In genomic region chr2:125858521-125859280, GRCm38 (mm10) we compare ENCODE assay signal across 7 mouse cellular contexts. TPM values are rescaled to one million over a fixed set of nuclear protein-coding genes. Genes with fewer than 3 reads are reported as not detected.
DNase-seq lines count a peak whose midpoint lies in the region; ATAC-seq lines count a peak whose summit lies in the region.

Galk2 (plus strand) TSS chr2:125859109.
Cops2 (minus strand) TSS chr2:125859139.

- H3K9ac ChIP-seq in intestine, embryonic 16.5 days (ENCODE audit: low read depth, low read length): peak within 1 kb of the TSS; percentile 99
- H3K9ac ChIP-seq in midbrain, embryonic 11.5 days (ENCODE audit: low read length): peak within 1 kb of the TSS; percentile 84

- H3K4me3 ChIP-seq in intestine, embryonic 16.5 days (ENCODE audit: low read length): peak within 1 kb of the TSS; percentile 99
- H3K4me3 ChIP-seq in midbrain, embryonic 11.5 days (ENCODE audit: low read depth, low read length): peak within 1 kb of the TSS; percentile 97

- H3K4me2 ChIP-seq in intestine, embryonic 16.5 days (ENCODE audit: low read depth, low read length): peak within 1 kb of the TSS; percentile 68
- peak within 1 kb of the TSS; percentile 61 for H3K4me2 ChIP-seq in midbrain, embryonic 11.5 days

- H3K27ac ChIP-seq in intestine, embryonic 16.5 days (ENCODE audit: low read length): peak within 1 kb of the TSS; percentile 85
- peak within 1 kb of the TSS; percentile 40 for H3K27ac ChIP-seq in midbrain, embryonic 11.5 days (ENCODE audit: low read depth, low read length)

- no peaks in the 10 kb centered on the region for H3K9me3 ChIP-seq in intestine, embryonic 16.5 days (ENCODE audit: control insufficient read depth, low read length)
- no peaks in the 10 kb centered on the region for H3K9me3 ChIP-seq in midbrain, embryonic 11.5 days (ENCODE audit: control insufficient read depth, low read length)

- intact Hi-C loops in left cerebral cortex, postnatal 36 days (cut with DNase I): loop anchor here (1.0 to 10.0 kb wide), 4 partner anchors 76 to 849 kb away; partner anchors contain the start of genes Dtwd1, Fam227b, Secisbp2l and Usp8

- peak; percentile 99 for ATAC-seq in intestine, embryonic 16.5 days
- peak; percentile 99 for ATAC-seq in midbrain, embryonic 11.5 days (ENCODE audit: low FRiP score)

- no peaks in the 10 kb centered on the region for H3K36me3 ChIP-seq in intestine, embryonic 16.5 days (ENCODE audit: control insufficient read depth, insufficient read depth, low read length)
- no peaks in the 10 kb centered on the region for H3K36me3 ChIP-seq in midbrain, embryonic 11.5 days (ENCODE audit: control insufficient read depth, insufficient read depth, low read length)

- H3K4me1 ChIP-seq in intestine, embryonic 16.5 days (ENCODE audit: control insufficient read depth, insufficient read depth, low read length): peaks cover 3% of the 10 kb centered on the region; the same call in 1 of the 2 replicates
- H3K4me1 ChIP-seq in midbrain, embryonic 11.5 days (ENCODE audit: control insufficient read depth, insufficient read depth, low read length): peaks cover 4% of the 10 kb centered on the region; the same call in 1 of the 2 replicates

- DNase-seq in adrenal gland, adult 8-10 months: peak; percentile 95
- peak; percentile 93 for DNase-seq in embryo, embryonic 9.5 days (ENCODE audit: extremely low spot score)
- DNase-seq in gastrocnemius, postnatal 4 days (ENCODE audit: low spot score in 2 of 2): peak; percentile 81 to 92
- DNase-seq in left cerebral cortex, postnatal 36 days (ENCODE audit: low spot score in 2 of 2): peak; percentile 94 to 95
- peak; percentile 99 for DNase-seq in midbrain, embryonic 11.5 days (ENCODE audit: low spot score, missing footprints)
- peak; percentile 92 for DNase-seq in skeletal muscle tissue, adult 2 months (ENCODE audit: low read depth, low spot score)

- H3K27me3 ChIP-seq in intestine, embryonic 16.5 days (replicated peaks; ENCODE audit: control insufficient read depth, insufficient read depth, low read length): no peaks in the 10 kb centered on the region
- H3K27me3 ChIP-seq in midbrain, embryonic 11.5 days (ENCODE audit: control insufficient read depth, insufficient read depth, low read length): no peaks in the 10 kb centered on the region

- WGBS in intestine, embryonic 16.5 days: under 1% methylated on average over 54 of the region's 54 CpGs
- WGBS in midbrain, embryonic 11.5 days: under 1% methylated on average over 49 of the region's 54 CpGs

RNA-seq across cellular contexts. Expression of gene Galk2, which starts in this region (rescaled TPM):
- 100 to 1,000 TPM in 1 of 4 experiments, 10 to 100 TPM in 3; 82.6 to 106 (median 91.1) TPM for total RNA-seq in adrenal gland, adult 8-10 months (2022)
- total RNA-seq in gastrocnemius, postnatal 4 days (2021): 10 to 100 TPM; 15.9 to 16.7 TPM
- 77.4 and 91.1 TPM in 2 replicates for polyA plus RNA-seq in intestine, embryonic 16.5 days (2015; fragmentation: Nextera tagmentation; extraction: Ambion mirVana)
- total RNA-seq in left cerebral cortex, postnatal 36 days (2021): 10 to 100 TPM; 27.0 to 29.4 TPM
- polyA plus RNA-seq in midbrain, embryonic 11.5 days (2014; fragmentation: Nextera tagmentation; extraction: Ambion mirVana): 26.9 and 33.9 TPM in 2 replicates

RNA-seq across cellular contexts. Expression of gene Cops2, which starts in this region (rescaled TPM):
- 100 to 1,000 TPM; 151 to 184 (median 163) TPM for total RNA-seq in adrenal gland, adult 8-10 months (2022)
- 100 to 1,000 TPM; 109 to 117 TPM for total RNA-seq in gastrocnemius, postnatal 4 days (2021)
- 49.6 and 54.3 TPM in 2 replicates for polyA plus RNA-seq in intestine, embryonic 16.5 days (2015; fragmentation: Nextera tagmentation; extraction: Ambion mirVana)
- 100 to 1,000 TPM in 1 of 2 experiments, 10 to 100 TPM in 1; 90.8 to 101 TPM for total RNA-seq in left cerebral cortex, postnatal 36 days (2021)
- 120 and 124 TPM in 2 replicates for polyA plus RNA-seq in midbrain, embryonic 11.5 days (2014; fragmentation: Nextera tagmentation; extraction: Ambion mirVana)

Comparison
In these comparisons a context has a peak if more than half of its experiments do, and no peak if none do; other contexts are left out.
1. Peak in every context shown above with its lines: DNase-seq, ATAC-seq, H3K4me3 ChIP-seq and H3K27ac ChIP-seq.